Mouse (Mus musculus): ENCODE measurements around the gene Gsg1l2.

Gene Gsg1l2

DNA sequence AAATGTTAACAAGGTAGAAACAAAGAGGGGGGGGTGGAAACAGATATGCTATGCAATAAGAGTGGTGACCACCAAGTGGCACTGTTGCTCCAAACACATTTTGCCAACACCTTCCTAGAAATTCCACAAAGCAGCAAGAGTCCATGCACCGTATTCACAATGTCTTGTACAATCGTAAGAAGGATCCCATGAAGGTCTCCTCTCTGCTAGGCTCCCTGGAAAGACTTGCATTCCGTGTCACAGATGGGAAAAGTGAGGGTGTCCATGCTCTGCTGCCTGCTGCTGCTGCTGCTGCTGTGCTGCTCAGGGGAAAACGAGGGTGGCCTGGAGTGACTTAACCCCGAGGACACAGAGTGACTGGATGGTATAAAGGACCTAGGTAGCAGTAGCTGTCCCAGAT is 45.2 kb downstream of the Gsg1l2 start:
- peak; percentile 62 for DNase-seq (ENCODE audit: low spot score)

DNA sequence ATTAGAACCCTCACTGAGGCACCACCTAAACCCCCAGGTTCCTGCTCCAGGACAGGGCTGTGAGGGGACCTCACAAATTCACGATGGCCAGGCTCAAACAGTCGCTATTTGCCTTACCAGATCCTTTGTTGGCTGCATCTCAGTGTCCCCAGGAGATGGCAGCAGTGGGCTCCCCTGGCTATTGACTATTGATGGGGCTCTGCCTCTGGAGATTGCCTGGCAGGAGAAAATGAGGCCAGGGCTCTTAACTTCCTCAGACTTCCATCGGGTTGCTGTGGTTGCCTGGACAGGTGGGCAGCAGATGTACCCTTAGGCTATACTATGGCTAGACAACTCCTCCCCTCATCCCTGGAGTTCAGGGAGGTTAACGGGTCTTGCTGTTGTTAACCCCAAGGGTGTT is 45.8 kb downstream of the Gsg1l2 start:
- peak; percentile 64 for DNase-seq (ENCODE audit: low spot score)

GRCm38 (mm10) chr11:67821560-67821959 is 47.2 kb downstream of the Gsg1l2 start:
- no peak for DNase-seq (ENCODE audit: low spot score)

DNA sequence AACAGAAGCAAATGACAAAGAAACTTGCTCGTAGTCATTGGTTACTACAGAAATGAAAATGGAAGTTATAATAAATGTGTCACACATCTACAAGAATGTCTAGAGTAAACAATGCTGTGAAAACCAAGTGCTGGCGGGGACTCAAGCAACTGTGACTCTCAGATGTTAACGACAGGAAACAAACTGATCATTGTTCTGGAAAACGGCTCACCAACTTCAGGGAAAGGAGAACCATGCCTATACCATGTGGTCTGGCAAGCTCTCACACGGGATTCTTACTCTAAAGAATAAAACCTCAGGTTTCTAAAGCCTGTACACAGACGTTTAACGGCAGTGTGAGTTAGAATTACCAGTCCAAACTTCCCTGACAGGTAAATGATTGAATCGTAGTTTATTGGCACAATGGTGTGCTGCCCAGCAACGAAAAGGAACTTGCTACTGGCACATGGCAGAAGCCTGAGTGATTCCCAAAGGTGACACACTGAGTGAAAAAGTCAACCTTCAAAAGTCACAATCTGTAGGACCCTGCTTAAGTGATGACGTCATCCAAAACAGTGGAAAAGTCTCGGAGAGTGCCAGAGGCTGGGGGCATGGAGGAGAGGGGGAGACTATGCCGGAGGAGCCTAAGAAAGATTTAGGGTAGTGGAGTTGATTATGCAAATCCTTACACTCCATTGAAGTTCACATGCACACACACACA is 54.1 kb downstream of the Gsg1l2 start:
- DNase-seq (ENCODE audit: low spot score): no peak

- no peak for DNase-seq (ENCODE audit: low spot score)
These were observed 55.1 kb downstream of the Gsg1l2 start for GRCm38 (mm10) chr11:67829530-67829929.

GRCm38 (mm10) chr11:67831820-67832219 is 57.4 kb downstream of the Gsg1l2 start:
- DNase-seq (ENCODE audit: low spot score): no peak

GRCm38 (mm10) chr11:67835408-67836078 is 61.1 kb downstream of the Gsg1l2 start:
- DNase-seq (ENCODE audit: low spot score): no peak

Data from testis, postnatal 10 days (tissue).